Mouse (Mus musculus) mesoderm, embryonic 11.5 days (tissue): ENCODE results near the gene Aifm3.
"Not testable (repeated sequence)": the region's sequence is repeated elsewhere in the genome, so short reads cannot be mapped to it uniquely, and the experiment has no call there.

Experiments used
- DNase-seq: peaks from one replicate; pipeline ENCODE4 v3.0.0-alpha.2; 2012; ENCODE audit warnings: low read depth, low spot score

Aifm3 gene

DNA sequence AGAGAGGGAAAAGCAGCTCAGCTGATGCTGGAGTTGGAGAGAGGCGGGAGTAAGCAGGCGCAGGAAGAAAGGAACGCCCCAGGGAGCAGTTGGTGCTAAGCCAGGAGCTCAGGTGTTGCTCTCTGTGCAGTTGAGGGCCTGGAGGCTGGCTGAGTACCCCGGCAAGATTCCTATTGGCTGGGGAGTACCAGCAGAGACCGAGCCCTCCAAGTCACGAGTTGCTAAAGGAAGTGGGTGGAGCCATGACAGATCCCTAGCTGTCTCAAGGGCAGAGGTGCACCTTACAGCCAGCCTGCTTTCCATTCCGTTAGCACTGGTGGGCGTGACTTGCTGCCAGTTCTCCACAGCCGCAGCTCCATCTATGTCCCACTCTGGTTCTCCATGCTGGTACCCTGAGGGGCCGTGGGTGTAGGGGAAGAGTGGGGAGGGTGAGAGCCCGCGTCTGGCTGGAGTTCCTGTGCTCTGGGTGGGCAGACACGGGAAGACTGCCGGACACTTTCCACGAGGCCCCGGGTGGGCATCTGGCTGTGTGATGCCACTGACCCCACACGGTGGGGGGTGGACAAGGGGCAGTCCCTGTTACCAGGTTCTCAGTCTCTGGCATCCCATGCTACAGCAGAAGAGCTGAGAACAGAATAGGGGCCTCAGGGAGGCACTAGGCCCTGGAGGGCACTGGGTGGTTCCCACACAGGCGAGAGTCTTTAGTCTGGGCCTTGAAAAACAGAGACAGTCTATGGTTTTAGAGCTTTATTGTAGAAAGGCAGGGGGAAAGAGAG lies 64.7 kb downstream of the Aifm3 start:
- peak; percentile 76 for DNase-seq

DNA sequence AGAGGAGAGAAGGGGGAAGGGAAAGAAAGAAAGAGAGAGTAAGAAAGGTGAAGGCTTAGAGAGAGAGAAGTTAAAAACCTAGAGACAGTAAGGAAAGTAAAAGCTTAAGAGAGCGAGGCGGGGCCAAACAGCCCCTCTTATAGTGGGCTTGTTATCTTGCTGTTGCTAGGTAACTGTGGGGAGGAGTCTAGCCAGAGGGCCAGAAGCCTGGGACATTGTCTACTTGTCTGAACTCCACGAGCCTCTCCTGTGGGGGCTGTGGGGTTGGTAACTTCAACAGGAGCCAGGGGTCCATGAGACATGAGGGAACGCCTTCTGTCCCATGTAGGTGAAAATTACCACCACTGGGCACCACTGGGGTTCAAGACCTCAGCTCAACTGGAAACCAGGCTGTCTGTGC lies 65.3 kb downstream of the Aifm3 start:
- not testable (repeated sequence) for DNase-seq

DNA sequence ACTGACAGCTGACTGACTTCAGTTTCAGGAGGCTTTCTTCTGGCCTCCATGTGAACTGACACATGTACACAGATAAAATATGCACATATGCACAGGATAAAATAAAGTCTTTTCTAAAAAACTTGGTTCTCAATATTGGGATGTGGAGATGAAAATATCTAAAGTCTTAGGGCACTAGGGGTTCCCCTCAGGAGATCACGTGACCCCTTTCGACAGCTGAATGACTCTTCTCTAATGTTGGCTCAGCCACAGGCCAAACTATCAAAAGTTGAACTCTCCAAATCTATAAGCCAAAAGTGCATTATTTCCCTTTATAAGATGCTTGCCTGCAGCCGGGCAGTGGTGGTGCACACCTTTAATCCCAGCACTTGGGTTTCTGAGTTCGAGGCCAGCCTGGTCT lies 66.8 kb downstream of the Aifm3 start:
- no peak for DNase-seq

DNA sequence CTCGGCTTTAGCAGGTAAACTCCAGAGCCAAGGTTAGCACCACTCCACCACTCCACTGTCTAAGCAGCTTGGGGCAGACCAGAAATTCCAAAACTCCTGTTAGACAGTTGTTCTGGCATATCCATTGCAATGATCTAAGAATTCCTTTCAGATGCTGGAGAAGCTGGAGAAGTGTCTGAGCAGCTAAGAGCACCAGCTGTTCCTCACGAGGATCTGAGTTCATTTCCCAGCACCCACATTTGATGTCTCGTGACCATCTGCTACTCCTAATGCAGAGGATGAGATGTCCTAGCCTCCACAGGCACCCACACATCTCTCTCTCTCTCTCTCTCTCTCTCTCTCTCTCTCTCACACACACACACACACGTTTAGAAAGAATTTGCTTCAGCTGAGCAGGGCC lies 67.5 kb downstream of the Aifm3 start:
- no peak for DNase-seq
